Mouse (Mus musculus): ENCODE data around the gene Zfpm1.

Gene Zfpm1

DNA sequence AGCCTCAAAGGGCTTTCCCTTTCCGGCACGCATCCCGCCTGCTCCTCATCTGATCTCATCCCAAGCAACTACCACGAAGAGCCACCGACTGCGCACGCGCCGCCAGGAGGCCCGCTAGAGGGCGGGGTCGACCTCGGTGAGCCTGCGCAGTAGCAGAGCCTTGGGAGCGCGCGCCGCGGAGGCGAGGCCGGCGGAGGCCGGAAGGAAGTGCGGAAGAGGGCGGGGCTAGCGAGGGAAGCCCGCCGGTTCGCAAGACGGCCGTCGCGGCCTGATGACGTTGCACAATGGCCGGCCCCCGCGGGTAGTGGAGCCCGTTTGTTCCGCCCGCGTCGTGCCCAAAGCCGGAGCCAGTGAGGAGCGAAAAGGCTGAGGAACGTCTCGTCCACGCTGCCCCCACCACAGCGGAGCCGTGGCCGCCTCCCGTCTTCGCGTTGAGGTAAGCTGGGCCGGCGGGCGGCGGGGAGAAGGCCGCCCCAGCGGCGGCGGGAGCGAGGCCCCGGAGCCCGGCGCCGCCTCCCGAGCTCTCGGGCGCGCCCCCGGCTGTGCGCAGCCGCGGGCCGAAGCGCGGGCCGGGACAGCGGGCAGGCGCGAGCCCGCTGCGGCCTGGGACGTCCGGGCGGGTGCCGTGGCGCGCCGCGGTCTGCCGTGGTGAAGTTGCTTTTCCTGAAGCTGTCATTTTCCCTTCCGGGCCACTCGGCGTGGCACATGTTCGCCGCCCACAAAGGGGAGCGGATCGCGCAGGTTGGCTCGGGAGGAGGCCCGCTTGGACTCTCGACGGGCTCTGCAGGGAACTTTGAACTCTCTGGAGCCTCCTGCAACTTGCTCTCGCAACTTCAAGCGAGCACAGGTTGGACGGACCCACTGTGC, 94.7 kb downstream of the Zfpm1 start, which contains the start of gene Zc3h18:
Gene Zc3h18, plus strand, starts transcription at position 245 of the 867 bp plus-strand sequence.
- DNase-seq (ENCODE audit: inconsistent ontology term), result peak; percentile 99

DNA sequence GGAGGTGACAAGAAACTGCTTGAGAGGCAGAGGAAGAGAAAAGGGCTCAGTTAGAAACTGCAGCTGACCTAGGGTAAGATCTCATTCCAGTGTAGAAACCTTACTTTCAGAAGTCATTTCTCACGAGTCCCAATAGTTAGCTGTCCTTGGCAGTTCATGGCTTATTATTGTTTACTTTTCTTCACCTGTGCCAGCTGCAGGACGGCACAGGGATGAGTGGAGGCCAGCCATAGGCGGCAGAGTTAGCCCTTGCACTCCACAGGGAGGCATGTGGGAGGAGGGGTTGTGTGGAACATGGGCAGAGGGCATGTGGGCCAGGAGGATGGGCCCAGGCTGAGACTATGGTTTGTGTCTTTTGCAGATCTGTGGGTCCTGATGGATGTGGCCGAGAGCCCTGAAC, 101.1 kb downstream of the Zfpm1 start:
- no peak for DNase-seq (ENCODE audit: inconsistent ontology term)
